Mouse (Mus musculus): ENCODE data around the gene Kmt2a. TPM values are rescaled to one million over a fixed set of nuclear protein-coding genes. Genes with fewer than 3 reads are reported as not detected.
"Not testable (repeated sequence)": the region's sequence is repeated elsewhere in the genome, so short reads cannot be mapped to it uniquely, and the experiment has no call there.

Kmt2a gene
- polyA plus RNA-seq, 1 experiment from 2014 or later = 10.5 TPM

DNA sequence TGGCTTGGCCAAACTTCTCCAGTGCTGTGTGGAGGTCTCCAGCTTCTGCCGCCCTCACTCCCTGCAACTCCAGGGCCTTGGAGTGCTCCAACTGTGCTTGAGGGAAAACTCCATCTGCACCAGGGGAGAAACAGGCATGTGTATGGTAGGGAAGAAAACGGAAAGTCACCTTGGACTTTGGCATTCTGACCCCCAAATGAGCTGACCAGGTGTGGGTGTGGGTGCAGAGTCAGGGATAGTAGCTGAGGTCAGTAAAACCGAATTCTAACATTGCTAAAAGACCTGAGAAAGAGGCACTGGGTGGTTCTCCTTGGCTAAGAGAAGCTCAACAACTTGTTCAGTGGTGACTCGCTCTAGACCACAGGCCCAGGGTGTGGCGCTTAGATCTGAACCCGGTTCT is 79.4 kb downstream of the Kmt2a start:
- no peaks in the 10 kb centered on the region for H3K9me3 ChIP-seq
- H3K27ac ChIP-seq = no peak overlapping the region
- DNase-seq (ENCODE audit: low spot score) = no peak
- no peak overlapping the region for H3K4me3 ChIP-seq
- WGBS = 81% methylated on average over 6 of the region's 6 CpGs
- H3K4me1 ChIP-seq = peaks cover 23% of the 10 kb centered on the region
- peaks cover 20% of the 10 kb centered on the region for H3K36me3 ChIP-seq
- H3K27me3 ChIP-seq (ENCODE audit: insufficient read depth, poor library complexity, severe bottlenecking) = peaks cover 40% of the 10 kb centered on the region

DNA sequence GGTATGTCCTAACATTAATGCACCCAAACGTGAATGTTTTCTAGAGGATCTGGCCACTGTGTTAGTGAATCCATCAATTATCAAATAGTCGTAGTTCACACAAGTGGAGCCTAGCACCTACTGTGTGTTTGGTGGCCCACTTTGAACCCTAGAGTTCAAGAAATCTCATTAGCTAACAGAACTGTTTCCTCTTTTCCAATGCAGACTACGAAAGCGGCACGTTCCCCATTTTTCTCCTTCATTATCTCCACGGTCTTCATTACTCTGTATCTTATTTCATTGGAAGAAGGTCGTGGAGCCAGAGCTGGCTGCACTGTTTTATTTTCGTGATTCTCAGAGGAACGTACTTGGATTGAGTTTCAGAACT is 81.2 kb downstream of the Kmt2a start:
- no peaks in the 10 kb centered on the region for H3K9me3 ChIP-seq
- peaks cover 49% of the 10 kb centered on the region for H3K27me3 ChIP-seq (ENCODE audit: insufficient read depth, poor library complexity, severe bottlenecking)
- peaks cover 23% of the 10 kb centered on the region for H3K4me1 ChIP-seq
- DNase-seq (ENCODE audit: low spot score) = no peak
- H3K4me3 ChIP-seq = peak overlapping the region; percentile 77
- WGBS = 45% methylated on average over 9 of the region's 9 CpGs
- H3K36me3 ChIP-seq = peaks cover 5% of the 10 kb centered on the region
- H3K27ac ChIP-seq = peak overlapping the region; percentile 91; the same call in 1 of the 2 replicates

DNA sequence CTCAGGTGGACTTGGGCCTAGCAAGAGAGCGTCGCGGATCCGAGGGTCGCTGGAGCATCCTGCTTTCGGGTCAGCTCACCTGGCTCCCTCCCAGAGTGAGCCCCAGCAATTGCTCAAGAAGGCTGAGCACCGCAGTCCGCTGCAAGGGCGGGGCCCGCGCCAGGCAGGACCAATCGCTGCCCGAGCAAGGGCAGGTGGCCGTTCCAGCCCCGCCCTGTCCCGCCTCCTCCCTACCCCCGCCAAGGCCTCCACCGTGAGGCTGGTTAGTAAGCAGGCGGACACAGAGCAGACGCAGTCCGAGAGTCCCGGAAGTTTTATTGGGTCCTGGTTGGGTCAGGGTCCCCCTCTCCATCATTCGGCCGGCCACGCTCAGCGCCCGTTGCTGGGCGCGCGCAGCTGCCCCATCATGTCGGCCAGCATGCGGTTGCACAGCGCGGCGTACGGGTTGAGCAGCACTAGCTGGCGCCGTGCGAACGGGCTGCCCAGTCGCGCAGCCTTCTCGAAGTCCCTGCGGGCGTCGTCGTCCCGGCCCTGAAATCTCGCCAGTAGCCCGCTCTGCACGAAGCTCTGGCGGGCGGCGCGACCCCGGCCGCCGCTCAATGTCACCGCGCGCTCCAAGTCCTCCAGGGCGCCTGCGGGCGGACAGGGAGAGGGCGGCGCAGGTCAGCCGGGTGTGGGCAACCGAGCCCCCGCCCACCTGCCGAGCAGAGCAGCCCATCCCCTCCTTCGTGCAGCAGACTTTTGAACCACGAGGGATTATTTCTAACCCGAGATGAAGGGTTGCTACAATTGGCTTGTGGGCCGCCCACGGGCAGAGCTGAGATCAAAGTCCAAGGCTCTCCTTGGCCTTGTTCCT is 81.8 kb downstream of the Kmt2a start, which contains the start of gene Tmem25:
Tmem25 (minus strand) TSS at position 206 of the 856 bp plus-strand sequence.
- Histone ChIP-seq H3K36me3 (no peaks in the 10 kb centered on the region), H3K4me3 (peak within 1 kb of the TSS; percentile 77), H3K27me3 (ENCODE audit: insufficient read depth, poor library complexity, severe bottlenecking) (peaks cover 49% of the 10 kb centered on the region), H3K9me3 (no peaks in the 10 kb centered on the region), H3K27ac (peak within 1 kb of the TSS; percentile 91), H3K4me1 (peaks cover 23% of the 10 kb centered on the region)
- DNase-seq (ENCODE audit: low spot score) = peak; percentile 94
- under 1% methylated on average over 75 of the region's 75 CpGs for WGBS

DNA sequence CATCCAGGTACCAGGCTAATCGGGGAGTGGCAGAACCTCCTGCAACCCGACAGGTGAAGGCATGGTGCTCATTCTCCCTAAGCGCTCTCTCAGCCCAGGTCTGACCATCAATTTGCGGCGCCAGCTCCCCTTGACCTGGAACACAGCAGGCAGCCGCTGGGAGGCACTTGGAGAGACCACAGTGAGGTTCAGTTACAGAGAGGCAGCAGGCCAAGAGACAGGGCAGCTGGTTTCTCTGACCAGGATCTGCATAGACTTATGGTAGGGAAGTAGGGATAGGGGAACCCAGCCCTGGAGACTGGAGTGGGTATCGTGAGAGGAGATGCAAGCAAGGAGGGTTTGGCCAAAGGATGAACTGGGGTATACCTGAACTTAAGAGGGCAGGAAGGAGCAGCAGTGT is 82.8 kb downstream of the Kmt2a start:
- DNase-seq (ENCODE audit: low spot score) = no peak
- H3K27me3 ChIP-seq (ENCODE audit: insufficient read depth, poor library complexity, severe bottlenecking) = peaks cover 49% of the 10 kb centered on the region
- H3K4me3 ChIP-seq = peak overlapping the region; percentile 77; the same call in 1 of the 2 replicates
- no peaks in the 10 kb centered on the region for H3K36me3 ChIP-seq
- peaks cover 23% of the 10 kb centered on the region for H3K4me1 ChIP-seq
- WGBS = 28% methylated on average over 7 of the region's 7 CpGs
- H3K9me3 ChIP-seq = no peaks in the 10 kb centered on the region
- H3K27ac ChIP-seq = no peak overlapping the region

DNA sequence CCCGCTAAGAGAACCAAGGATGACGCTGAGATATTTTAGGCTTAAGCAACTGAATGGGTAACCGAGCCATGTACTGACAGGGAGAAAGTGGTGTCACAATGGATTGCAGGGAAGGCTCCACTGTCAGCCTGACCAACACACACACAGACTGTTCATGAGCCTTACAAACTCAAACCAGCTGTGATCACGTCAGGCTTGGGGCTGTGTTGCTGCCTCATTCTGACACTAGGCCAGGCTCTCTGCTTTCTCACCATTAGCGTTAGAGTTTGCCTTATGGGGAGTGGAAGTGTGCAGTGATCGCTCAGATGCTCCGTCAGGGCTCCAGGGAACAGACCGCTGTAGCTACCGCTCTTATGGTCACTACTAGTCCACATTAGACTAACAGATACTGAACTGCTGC is 88.3 kb downstream of the Kmt2a start:
- Histone ChIP-seq H3K9me3 (no peaks in the 10 kb centered on the region), H3K4me1 (no peaks in the 10 kb centered on the region), H3K36me3 (peaks cover 46% of the 10 kb centered on the region), H3K27ac (no peak overlapping the region), H3K27me3 (ENCODE audit: insufficient read depth, poor library complexity, severe bottlenecking) (peaks cover 20% of the 10 kb centered on the region), H3K4me3 (no peak overlapping the region)
- DNase-seq (ENCODE audit: low spot score) = no peak
- WGBS = 72% methylated on average over 9 of the region's 9 CpGs

DNA sequence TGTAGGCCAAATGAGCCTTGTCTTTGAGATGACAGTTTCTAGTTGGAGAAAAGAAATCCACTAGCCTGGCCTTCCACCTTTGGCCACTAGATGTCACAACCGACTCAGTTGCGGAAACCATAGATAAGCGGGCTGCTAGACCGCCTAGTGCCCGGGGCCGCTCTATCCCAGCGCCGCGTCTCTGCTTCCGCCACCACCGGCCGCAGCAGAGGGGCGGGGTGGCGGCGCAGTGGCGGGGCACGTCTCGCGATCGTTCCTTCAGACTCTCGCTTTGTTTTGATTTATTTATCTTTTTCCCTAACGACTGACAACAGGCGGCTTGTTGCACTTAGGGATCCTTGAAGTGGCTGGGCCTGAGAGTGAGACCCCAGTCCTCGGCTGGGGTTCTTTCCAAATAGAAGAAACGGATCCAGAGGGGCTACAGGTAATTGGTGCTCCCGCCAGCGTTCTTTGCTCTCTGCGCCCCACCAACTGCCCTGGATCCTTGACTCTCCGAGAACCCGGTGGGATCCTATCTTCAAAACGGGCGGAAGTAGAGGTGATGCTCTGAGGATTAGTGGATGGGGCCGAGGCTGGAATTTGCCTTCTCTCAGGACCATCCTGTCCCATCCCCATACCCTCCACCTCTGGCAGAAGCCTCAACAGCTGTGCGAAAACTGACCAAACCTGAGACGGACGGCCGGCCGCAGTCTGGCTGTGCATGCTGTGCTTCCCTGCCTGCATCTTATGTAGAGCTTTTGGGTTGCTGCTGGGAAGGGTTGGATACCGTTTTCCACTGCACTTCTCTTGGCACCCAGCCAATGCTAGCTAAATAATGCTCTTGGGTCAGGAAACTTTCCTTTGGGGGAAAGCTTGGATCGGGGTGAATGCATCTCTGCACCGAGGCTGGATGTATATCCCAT is 108.1 kb downstream of the Kmt2a start:
- peak; percentile 96 for DNase-seq (ENCODE audit: low spot score)
- no peaks in the 10 kb centered on the region for H3K27me3 ChIP-seq (ENCODE audit: insufficient read depth, poor library complexity, severe bottlenecking)
- peak overlapping the region; percentile 89 for H3K27ac ChIP-seq
- H3K4me1 ChIP-seq = peaks cover 3% of the 10 kb centered on the region; the same call in 1 of the 2 replicates
- peak overlapping the region; percentile 76 for H3K4me3 ChIP-seq
- under 1% methylated on average over 41 of the region's 41 CpGs for WGBS
- peaks cover 13% of the 10 kb centered on the region for H3K36me3 ChIP-seq
- H3K9me3 ChIP-seq = no peaks in the 10 kb centered on the region

DNA sequence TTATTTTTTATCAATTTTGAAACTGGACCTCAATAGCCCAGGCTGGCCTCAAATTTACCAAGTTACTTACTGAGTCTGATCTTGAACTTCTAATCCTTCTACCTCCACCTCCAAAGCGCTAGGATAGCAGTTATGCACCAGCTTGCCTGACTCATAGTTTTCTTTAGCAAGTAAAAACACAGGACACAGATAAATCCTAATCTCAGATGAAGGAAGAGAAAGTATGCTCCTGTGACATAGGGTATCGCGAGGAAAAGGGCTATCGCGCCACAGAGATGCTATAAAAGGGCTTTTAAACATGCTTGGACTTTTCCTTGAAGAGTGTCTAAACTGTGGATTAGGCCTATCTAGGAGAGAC is 108.7 kb downstream of the Kmt2a start:
- Histone ChIP-seq H3K9me3 (no peaks in the 10 kb centered on the region), H3K4me3 (peak overlapping the region; percentile 76; the same call in 1 of the 2 replicates), H3K4me1 (peaks cover 3% of the 10 kb centered on the region; the same call in 1 of the 2 replicates), H3K27ac (peak overlapping the region; percentile 49; the same call in 1 of the 2 replicates), H3K36me3 (peaks cover 13% of the 10 kb centered on the region), H3K27me3 (ENCODE audit: insufficient read depth, poor library complexity, severe bottlenecking) (no peaks in the 10 kb centered on the region)
- no peak for DNase-seq (ENCODE audit: low spot score)
- WGBS = 15% methylated on average over 5 of the region's 5 CpGs

DNA sequence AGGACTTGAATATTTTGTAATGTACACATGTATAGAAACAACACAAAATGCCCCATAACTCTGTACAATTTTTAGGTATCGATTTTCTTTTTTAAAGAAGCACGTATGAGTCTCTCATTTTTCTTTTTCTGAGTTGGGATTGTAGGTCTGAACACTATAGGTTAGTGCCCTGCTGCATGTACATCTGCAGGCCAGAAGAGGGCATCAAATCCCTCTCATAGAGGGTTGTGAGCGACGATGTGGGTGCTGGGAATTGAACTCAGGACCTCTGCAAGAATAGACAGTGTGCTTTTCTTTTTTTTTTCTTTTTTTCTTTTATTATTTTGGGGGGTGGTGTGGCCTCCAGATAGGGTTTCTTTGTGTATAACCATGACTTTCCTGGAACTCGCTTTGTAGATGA is 109.7 kb downstream of the Kmt2a start:
- no peak for DNase-seq (ENCODE audit: low spot score)
- Histone ChIP-seq H3K27ac (no peak overlapping the region), H3K9me3 (no peaks in the 10 kb centered on the region), H3K27me3 (ENCODE audit: insufficient read depth, poor library complexity, severe bottlenecking) (no peaks in the 10 kb centered on the region), H3K4me3 (no peak overlapping the region), H3K36me3 (peaks cover 13% of the 10 kb centered on the region), H3K4me1 (peaks cover 6% of the 10 kb centered on the region; the same call in 1 of the 2 replicates)
- WGBS = 93% methylated on average over 5 of the region's 5 CpGs

DNA sequence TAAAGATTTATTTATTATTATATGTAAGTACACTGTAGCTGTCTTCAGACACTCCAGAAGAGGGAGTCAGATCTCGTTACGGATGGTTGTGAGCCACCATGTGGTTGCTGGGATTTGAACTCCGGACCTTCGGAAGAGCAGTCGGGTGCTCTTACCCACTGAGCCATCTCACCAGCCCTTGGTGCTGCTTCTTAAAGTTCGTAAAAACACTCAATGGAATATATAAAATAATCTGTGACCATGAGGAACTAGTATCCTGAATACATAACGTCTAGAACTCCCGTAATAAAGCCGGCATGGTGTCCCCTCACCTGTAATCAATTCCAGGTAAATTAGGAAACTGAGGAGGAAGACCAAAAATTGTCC is 113.1 kb downstream of the Kmt2a start:
- H3K9me3 ChIP-seq; DNase-seq (ENCODE audit: low spot score); H3K27ac ChIP-seq; H3K36me3 ChIP-seq; H3K27me3 ChIP-seq (ENCODE audit: insufficient read depth, poor library complexity, severe bottlenecking): not testable (repeated sequence)
- 42% methylated on average over 7 of the region's 9 CpGs for WGBS
- H3K4me1 ChIP-seq = peaks cover 20% of the 10 kb centered on the region
- H3K4me3 ChIP-seq = peak overlapping the region; percentile 100

DNA sequence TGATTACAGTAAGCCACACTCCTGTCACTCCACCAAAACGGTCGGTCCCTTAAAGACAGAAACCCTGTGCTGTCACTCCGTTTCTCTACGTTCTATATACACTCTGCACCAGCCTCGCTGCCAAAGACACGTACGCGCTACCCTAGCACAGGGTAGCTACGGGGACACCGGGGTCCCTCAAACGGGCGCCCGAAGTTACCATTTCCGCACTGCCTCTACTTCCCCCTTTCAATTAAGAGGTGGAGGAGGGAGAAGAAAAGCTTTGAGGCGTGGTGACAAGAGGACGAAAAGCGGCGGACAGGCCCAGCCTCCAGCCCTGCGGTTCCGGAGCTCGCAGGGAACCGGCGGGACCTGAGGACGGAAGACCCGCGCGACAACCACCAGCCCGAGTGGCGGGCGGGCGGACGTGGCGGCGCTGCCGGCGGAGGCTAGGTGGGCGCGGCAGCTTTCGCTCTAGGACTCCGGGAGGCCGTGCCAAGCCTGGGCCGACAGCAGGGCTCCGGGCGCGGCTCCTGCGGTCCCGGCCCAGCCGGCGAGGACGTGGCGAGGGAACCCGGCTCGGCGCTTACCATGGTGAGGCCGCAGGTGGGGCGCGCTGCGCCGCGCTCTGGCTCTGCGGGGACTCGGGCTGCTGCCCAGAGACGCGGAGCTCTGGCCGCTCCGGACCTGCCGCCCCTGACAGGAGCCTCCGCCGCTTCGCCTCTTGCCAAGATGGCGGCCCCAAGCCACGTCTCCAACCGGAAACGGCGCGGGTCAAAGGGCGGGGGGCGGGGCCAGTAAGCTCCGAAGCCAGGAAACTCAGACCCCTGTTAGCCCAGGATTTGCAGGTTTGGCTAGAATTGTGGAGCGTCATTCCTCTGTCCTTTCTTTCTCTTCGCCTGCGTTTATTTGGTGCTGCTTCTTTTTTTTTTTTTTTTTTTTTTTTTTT is 113.7 kb downstream of the Kmt2a start, which contains the start of the genes Arcn1 and Ift46:
Arcn1 (minus strand) TSS at position 745 of the 928 bp plus-strand sequence.
Ift46 (plus strand) TSS at position 808 of the 928 bp plus-strand sequence.
- Histone ChIP-seq H3K36me3 (no peaks in the 10 kb centered on the region), H3K4me1 (peaks cover 20% of the 10 kb centered on the region), H3K27ac (peak within 1 kb of the TSS; percentile 99), H3K9me3 (no peaks in the 10 kb centered on the region), H3K4me3 (peak within 1 kb of the TSS; percentile 100), H3K27me3 (ENCODE audit: insufficient read depth, poor library complexity, severe bottlenecking) (no peaks in the 10 kb centered on the region)
- under 1% methylated on average over 82 of the region's 82 CpGs for WGBS
- peak; percentile 95 for DNase-seq (ENCODE audit: low spot score)

DNA sequence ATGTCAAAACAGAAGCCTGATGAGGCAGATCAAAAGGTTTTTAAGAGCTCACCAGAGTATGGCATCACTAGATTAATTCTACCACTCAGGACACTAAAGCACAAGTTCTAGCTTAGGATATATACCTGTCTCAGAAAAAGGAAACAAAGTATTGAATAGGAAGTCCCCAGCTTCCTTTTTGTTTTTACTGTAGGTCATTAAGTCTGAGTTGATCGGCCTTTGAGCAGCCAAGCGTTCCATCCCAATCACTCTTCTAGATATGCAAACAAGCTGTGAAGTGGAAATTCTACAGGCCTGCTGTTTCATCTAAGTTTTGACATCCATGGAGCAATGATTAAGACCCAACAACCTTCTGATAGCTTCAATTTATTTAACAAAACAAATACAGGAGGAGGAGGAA is 120.2 kb downstream of the Kmt2a start:
- Histone ChIP-seq H3K36me3 (peaks cover 40% of the 10 kb centered on the region), H3K4me3 (no peak overlapping the region), H3K27me3 (ENCODE audit: insufficient read depth, poor library complexity, severe bottlenecking) (no peaks in the 10 kb centered on the region), H3K27ac (no peak overlapping the region), H3K4me1 (peaks cover 25% of the 10 kb centered on the region), H3K9me3 (no peaks in the 10 kb centered on the region)
- DNase-seq (ENCODE audit: low spot score) = no peak
- WGBS = 60% methylated on average over 2 of the region's 2 CpGs
